Mouse (Mus musculus): Measurements from ENCODE around the gene Gm21887. TPM values are rescaled to one million over a fixed set of nuclear protein-coding genes. Genes with fewer than 3 reads are reported as not detected.
A peak's percentile ranks its signal among the peaks of the same experiment; 100 is the strongest.
"Not testable (repeated sequence)": the region's sequence is repeated elsewhere in the genome, so short reads cannot be mapped to it uniquely, and the experiment has no call there.

Gm21887 gene
- total RNA-seq (2021): 10 to 100 TPM; 38.7 to 77.5 TPM
- long read RNA-seq, experiment 1, partial matches to known transcripts: 1 of 21 reads
- long read RNA-seq, experiment 1, other reads (novel, unspliced or antisense): 20 of 21 reads
- long read RNA-seq, experiment 2, partial matches to known transcripts: 0 of 7 reads
- long read RNA-seq, experiment 2, other reads (novel, unspliced or antisense): 7 of 7 reads

- intact Hi-C loops (cut with DNase I): not testable (repeated sequence)
- DNase-seq: peak; percentile 99 to 100
Observed at GRCm38 (mm10) chrX:170009016-170009750, at the start of gene Gm21887. Gm21887 (plus strand) TSS chrX:170009659.

GRCm38 (mm10) chrX:169969337-169969736, 40.1 kb upstream of the Gm21887 start:
- DNase-seq: no peak
- intact Hi-C loops (cut with DNase I): no loop called here

GRCm38 (mm10) chrX:169969765-169970164, 39.7 kb upstream of the Gm21887 start:
- DNase-seq; intact Hi-C loops (cut with DNase I): not testable (repeated sequence)

GRCm38 (mm10) chrX:169970546-169970945, 38.9 kb upstream of the Gm21887 start:
- not testable (repeated sequence) for DNase-seq

GRCm38 (mm10) chrX:169971562-169971961, 37.9 kb upstream of the Gm21887 start:
- intact Hi-C loops (cut with DNase I); DNase-seq: not testable (repeated sequence)

More at GRCm38 (mm10) chrX:169970546-169970945, 38.9 kb upstream of the Gm21887 start:
- intact Hi-C loops (cut with DNase I): not testable (repeated sequence)

GRCm38 (mm10) chrX:169972131-169972530, 37.3 kb upstream of the Gm21887 start:
- DNase-seq; intact Hi-C loops (cut with DNase I): not testable (repeated sequence)

- intact Hi-C loops (cut with DNase I): not testable (repeated sequence)
- peak in 1 of 2 experiments; percentile 24 for DNase-seq
Observed at GRCm38 (mm10) chrX:169972791-169973494, 36.5 kb upstream of the Gm21887 start.

- DNase-seq; intact Hi-C loops (cut with DNase I): not testable (repeated sequence)
Observed at GRCm38 (mm10) chrX:169973806-169974205, 35.7 kb upstream of the Gm21887 start.

GRCm38 (mm10) chrX:169974456-169974855, 35.0 kb upstream of the Gm21887 start:
- DNase-seq: peak in 1 of 2 experiments; percentile 22
- intact Hi-C loops (cut with DNase I): not testable (repeated sequence)

- DNase-seq: peak in 1 of 2 experiments; percentile 17
- intact Hi-C loops (cut with DNase I): not testable (repeated sequence)
Observed at GRCm38 (mm10) chrX:169974974-169975373, 34.5 kb upstream of the Gm21887 start.

- intact Hi-C loops (cut with DNase I): not testable (repeated sequence)
Observed at GRCm38 (mm10) chrX:169975681-169976131, 33.8 kb upstream of the Gm21887 start.

GRCm38 (mm10) chrX:169976340-169976739, 33.1 kb upstream of the Gm21887 start:
- not testable (repeated sequence) for DNase-seq

More at GRCm38 (mm10) chrX:169975681-169976131, 33.8 kb upstream of the Gm21887 start:
- DNase-seq: peak; percentile 13 to 32

GRCm38 (mm10) chrX:169977856-169978435, 31.5 kb upstream of the Gm21887 start:
- intact Hi-C loops (cut with DNase I); DNase-seq: not testable (repeated sequence)

More at GRCm38 (mm10) chrX:169976340-169976739, 33.1 kb upstream of the Gm21887 start:
- intact Hi-C loops (cut with DNase I): not testable (repeated sequence)

- peak; percentile 82 to 90 for DNase-seq
- intact Hi-C loops (cut with DNase I): not testable (repeated sequence)
Observed at GRCm38 (mm10) chrX:169978436-169979381, 30.8 kb upstream of the Gm21887 start.

- intact Hi-C loops (cut with DNase I): loop anchor here (5.0 kb wide), 2 partner anchors 97 to 177 kb away; no protein-coding TSS in a partner anchor
- not testable (repeated sequence) for DNase-seq
Observed at GRCm38 (mm10) chrX:169979461-169980202, 29.8 kb upstream of the Gm21887 start.

- peak in 1 of 2 experiments; percentile 16 for DNase-seq
- intact Hi-C loops (cut with DNase I): loop anchor here (5.0 kb wide), 2 partner anchors 98 to 178 kb away; no protein-coding TSS in a partner anchor
Observed at GRCm38 (mm10) chrX:169980203-169980556, 29.3 kb upstream of the Gm21887 start.

GRCm38 (mm10) chrX:169980809-169981289, 28.6 kb upstream of the Gm21887 start:
- intact Hi-C loops (cut with DNase I): loop anchor here (5.0 kb wide), 2 partner anchors 99 to 179 kb away; no protein-coding TSS in a partner anchor
- DNase-seq: peak in 1 of 2 experiments; percentile 30

GRCm38 (mm10) chrX:169981761-169982181, 27.7 kb upstream of the Gm21887 start:
- intact Hi-C loops (cut with DNase I): loop anchor here (5.0 kb wide), 2 partner anchors 99 to 179 kb away; no protein-coding TSS in a partner anchor
- peak in 1 of 2 experiments; percentile 36 for DNase-seq
